Mouse (Mus musculus) 3134 (cell line): ENCODE measurements around the gene Hdac9.
A peak's percentile ranks its signal among the peaks of the same experiment; 100 is the strongest.
"Not testable (repeated sequence)": the region's sequence is repeated elsewhere in the genome, so short reads cannot be mapped to it uniquely, and the experiment has no call there.

ENCODE experiments used
- DNase-seq: peaks from one replicate; pipeline ENCODE4 v3.0.0-alpha.2; 2011; ENCODE audit warnings: low spot score; ENCODE audit not compliant: insufficient read length; ENCODE audit errors: extremely low read depth

The Hdac9 gene

GRCm38 (mm10) chr12:34170601-34171000 lies 746.3 kb downstream of the Hdac9 start:
- no peak for DNase-seq

GRCm38 (mm10) chr12:34165674-34166073 lies 751.2 kb downstream of the Hdac9 start:
- DNase-seq = no peak

GRCm38 (mm10) chr12:34156301-34156700 lies 760.6 kb downstream of the Hdac9 start:
- no peak for DNase-seq

- DNase-seq = no peak
Measured at GRCm38 (mm10) chr12:34155740-34156139, 761.2 kb downstream of the Hdac9 start.

- DNase-seq = no peak
Measured at GRCm38 (mm10) chr12:34154757-34155156, 762.1 kb downstream of the Hdac9 start.

GRCm38 (mm10) chr12:34151336-34151735 lies 765.6 kb downstream of the Hdac9 start:
- no peak for DNase-seq

- DNase-seq = no peak
Measured at GRCm38 (mm10) chr12:34142743-34143142, 774.2 kb downstream of the Hdac9 start.

- no peak for DNase-seq
Measured at GRCm38 (mm10) chr12:34113336-34113735, 803.6 kb downstream of the Hdac9 start.

GRCm38 (mm10) chr12:34092953-34093352 lies 823.9 kb downstream of the Hdac9 start:
- DNase-seq = no peak

- no peak for DNase-seq
Measured at GRCm38 (mm10) chr12:34091851-34092250, 825.0 kb downstream of the Hdac9 start.

GRCm38 (mm10) chr12:34087292-34087942 lies 829.5 kb downstream of the Hdac9 start:
- no peak for DNase-seq

GRCm38 (mm10) chr12:34076981-34077380 lies 839.9 kb downstream of the Hdac9 start:
- DNase-seq = no peak

GRCm38 (mm10) chr12:34075805-34076509 lies 840.9 kb downstream of the Hdac9 start:
- DNase-seq = peak; percentile 66

GRCm38 (mm10) chr12:34052508-34052907 lies 864.4 kb downstream of the Hdac9 start:
- DNase-seq = no peak

GRCm38 (mm10) chr12:34052036-34052435 lies 864.9 kb downstream of the Hdac9 start:
- no peak for DNase-seq

- no peak for DNase-seq
Measured at GRCm38 (mm10) chr12:34051112-34051511, 865.8 kb downstream of the Hdac9 start.

- peak; percentile 74 for DNase-seq
Measured at GRCm38 (mm10) chr12:34040949-34041348, 875.9 kb downstream of the Hdac9 start.

GRCm38 (mm10) chr12:34040061-34040460 lies 876.8 kb downstream of the Hdac9 start:
- DNase-seq = peak; percentile 60

- DNase-seq = not testable (repeated sequence)
Measured at GRCm38 (mm10) chr12:34009796-34010195, 907.1 kb downstream of the Hdac9 start.
